Mouse (Mus musculus) stomach, postnatal 0 days (tissue): ENCODE measurements at regions not wholly inside any gene's neighbourhood (a gene's known extent, or its start where the extent isn't known, plus 50 kb on each side); places are given as distances from the start of the nearest gene placed in this dataset.

Experiments used
- ATAC-seq: fragments of 200-750 bp; cut with Nextera tagmentation; 2 replicates; pipeline ENCODE4 v1.8.0; 2017; ENCODE audit not compliant: low FRiP score, low TSS enrichment
- DNase-seq: peaks from one replicate; pipeline ENCODE4 v3.0.0-alpha.2; 2016; ENCODE audit warnings: low spot score
- H3K27ac ChIP-seq: fragments of 300-500 bp; sonication (generic); replicated peaks from 2 replicates; pipeline ENCODE4 v1.5.1; 2014; ENCODE audit warnings: mild to moderate bottlenecking, control low read depth
- H3K27me3 ChIP-seq: fragments of 300-500 bp; sonication (generic); 2 replicates; pipeline ENCODE4 v1.6.1; 2014; ENCODE audit warnings: low read length; ENCODE audit not compliant: control insufficient read depth, insufficient read depth
- H3K36me3 ChIP-seq: fragments of 300-500 bp; sonication (generic); 2 replicates; pipeline ENCODE4 v1.6.1; 2014; ENCODE audit warnings: low read length, mixed read lengths; ENCODE audit not compliant: control insufficient read depth, insufficient read depth
- H3K4me1 ChIP-seq: fragments of 300-500 bp; sonication (generic); replicated peaks from 2 replicates; pipeline ENCODE4 v1.6.1; 2014; ENCODE audit warnings: antibody characterized with exemption; ENCODE audit not compliant: control insufficient read depth, insufficient read depth
- H3K4me2 ChIP-seq: fragments of 300-500 bp; sonication (generic); replicated peaks from 2 replicates; pipeline ENCODE4 v1.6.1; 2014; ENCODE audit warnings: low read depth, mild to moderate bottlenecking, control low read depth, moderate library complexity
- H3K4me3 ChIP-seq: fragments of 300-500 bp; sonication (generic); 2 replicates; pipeline ENCODE4 v1.5.1; 2014; ENCODE audit warnings: low read depth, low read length, control low read depth
- H3K9ac ChIP-seq: fragments of 300-500 bp; sonication (generic); 2 replicates; pipeline ENCODE4 v1.6.1; 2014; ENCODE audit warnings: mild to moderate bottlenecking, low read length, control low read depth, mixed read lengths
- H3K9me3 ChIP-seq: fragments of 300-500 bp; sonication (generic); 2 replicates; pipeline ENCODE4 v1.6.1; 2016; ENCODE audit warnings: low read length; ENCODE audit not compliant: control insufficient read depth
- CTCF ChIP-seq: IDR thresholded peaks from 2 replicates; pipeline ENCODE4 v1.5.1; 2016; ENCODE audit warnings: antibody characterized with exemption, low read depth, mild to moderate bottlenecking, moderate library complexity
- EP300 ChIP-seq: optimal IDR thresholded peaks from 2 replicates; pipeline ENCODE3; 2016; ENCODE audit warnings: antibody characterized with exemption
- WGBS: fragments of 180-500 bp; shearing (Covaris S2); extraction: QIAGEN DNeasy Blood & Tissue Kit; methylation state at CpG from one replicate; pipeline ENCODE4 v1.1.7; 2014; 5-methylcytosine and 5-hydroxymethylcytosine counted together

GRCm38 (mm10) chr12:73830122-73830521 lies 71.1 kb upstream of the Hif1a start:
- Histone ChIP-seq H3K4me2 (no peak overlapping the region), H3K36me3 (no peaks in the 10 kb centered on the region), H3K9ac (no peak overlapping the region), H3K27ac (no peak overlapping the region), H3K4me1 (no peaks in the 10 kb centered on the region), H3K9me3 (no peaks in the 10 kb centered on the region), H3K27me3 (no peaks in the 10 kb centered on the region), H3K4me3 (no peak overlapping the region)
- 61% methylated on average over 7 of the region's 7 CpGs for WGBS
- ATAC-seq (no peak), DNase-seq (no peak)
- no peak for TF ChIP-seq EP300
- no peak for TF ChIP-seq CTCF

GRCm38 (mm10) chr12:73830551-73831203 lies 70.5 kb upstream of the Hif1a start:
- TF ChIP-seq CTCF (no peak), EP300 (no peak)
- 78% methylated on average over 10 of the region's 10 CpGs for WGBS

GRCm38 (mm10) chr12:73831204-73831595 lies 70.0 kb upstream of the Hif1a start:
- 56% methylated on average over 7 of the region's 7 CpGs for WGBS
- no peaks in the 10 kb centered on the region for H3K27me3 ChIP-seq
- TF ChIP-seq EP300 (no peak), CTCF (no peak)
- H3K4me2 ChIP-seq: no peak overlapping the region
- H3K9ac ChIP-seq: no peak overlapping the region
- H3K4me1 ChIP-seq: no peaks in the 10 kb centered on the region
- no peaks in the 10 kb centered on the region for H3K36me3 ChIP-seq
- H3K4me3 ChIP-seq: no peak overlapping the region
- no peaks in the 10 kb centered on the region for H3K9me3 ChIP-seq
- ATAC-seq (no peak), DNase-seq (no peak)
- H3K27ac ChIP-seq: no peak overlapping the region

More at GRCm38 (mm10) chr12:73830551-73831203, 70.5 kb upstream of the Hif1a start:
- Histone ChIP-seq H3K36me3 (no peaks in the 10 kb centered on the region), H3K9me3 (no peaks in the 10 kb centered on the region), H3K27ac (no peak overlapping the region), H3K4me3 (no peak overlapping the region), H3K27me3 (no peaks in the 10 kb centered on the region), H3K4me2 (no peak overlapping the region), H3K9ac (no peak overlapping the region), H3K4me1 (no peaks in the 10 kb centered on the region)
- no peak for DNase-seq
- no peak for ATAC-seq

GRCm38 (mm10) chr12:73831637-73832385 lies 69.4 kb upstream of the Hif1a start:
- no peaks in the 10 kb centered on the region for H3K36me3 ChIP-seq
- H3K9ac ChIP-seq: no peak overlapping the region
- H3K9me3 ChIP-seq: no peaks in the 10 kb centered on the region
- H3K27ac ChIP-seq: no peak overlapping the region
- ATAC-seq (no peak), DNase-seq (no peak)
- H3K4me2 ChIP-seq: no peak overlapping the region
- H3K4me1 ChIP-seq: no peaks in the 10 kb centered on the region
- 76% methylated on average over 10 of the region's 10 CpGs for WGBS
- TF ChIP-seq CTCF (no peak), EP300 (no peak)
- H3K4me3 ChIP-seq: no peak overlapping the region
- no peaks in the 10 kb centered on the region for H3K27me3 ChIP-seq

GRCm38 (mm10) chr12:73832789-73833188 lies 68.4 kb upstream of the Hif1a start:
- no peak overlapping the region for H3K27ac ChIP-seq
- H3K9me3 ChIP-seq: no peaks in the 10 kb centered on the region
- H3K4me1 ChIP-seq: no peaks in the 10 kb centered on the region
- no peak for TF ChIP-seq CTCF
- no peak for TF ChIP-seq EP300
- H3K27me3 ChIP-seq: no peaks in the 10 kb centered on the region
- no peak overlapping the region for H3K9ac ChIP-seq
- H3K4me2 ChIP-seq: no peak overlapping the region
- 64% methylated on average over 3 of the region's 3 CpGs for WGBS
- ATAC-seq (no peak), DNase-seq (no peak)
- H3K36me3 ChIP-seq: no peaks in the 10 kb centered on the region
- H3K4me3 ChIP-seq: no peak overlapping the region

- no peaks in the 10 kb centered on the region for H3K9me3 ChIP-seq
- H3K27ac ChIP-seq: no peak overlapping the region
- no peaks in the 10 kb centered on the region for H3K4me1 ChIP-seq
- no peak for ATAC-seq
- H3K27me3 ChIP-seq: no peaks in the 10 kb centered on the region
- no peak for DNase-seq
- H3K4me3 ChIP-seq: no peak overlapping the region
- no peak overlapping the region for H3K9ac ChIP-seq
- H3K4me2 ChIP-seq: no peak overlapping the region
- H3K36me3 ChIP-seq: no peaks in the 10 kb centered on the region
- TF ChIP-seq EP300: no peak
- no peak for TF ChIP-seq CTCF
Measured at GRCm38 (mm10) chr12:73836132-73836531, 65.0 kb upstream of the Hif1a start.
